Mouse (Mus musculus): ENCODE measurements around the gene Rnf44.

- TF ChIP-seq CTCF (IDR thresholded peaks at IDR 0.05; ENCODE audit: borderline replicate concordance, extremely low read depth, insufficient read depth, insufficient read length) = no peak
- TF ChIP-seq POLR2A (IDR thresholded peaks at IDR 0.05; ENCODE audit: borderline replicate concordance, extremely low read depth, insufficient read depth, insufficient read length, poor library complexity, severe bottlenecking) = peak; percentile 94
Observed at GRCm38 (mm10) chr13:54693558-54694347, at the start of gene Rnf44.

All from brain, embryonic 14.5 days (tissue).